Mouse (Mus musculus) small intestine, adult 2 months (tissue): ENCODE measurements around the gene Serpinc1.

Experiments used
- CTCF ChIP-seq: fragments of 200-500 bp; IDR thresholded peaks from 2 replicates; pipeline ENCODE4 v1.5.1; 2012; ENCODE audit warnings: low read depth, mild to moderate bottlenecking, control low read depth, inconsistent platforms, low read length, moderate library complexity, mixed read lengths; ENCODE audit not compliant: insufficient replicate concordance, insufficient read length; ENCODE audit errors: extremely low read depth
- POLR2A ChIP-seq: fragments of 200-500 bp; IDR thresholded peaks from 2 replicates; pipeline ENCODE4 v1.6.1; 2012; ENCODE audit warnings: low read depth, mild to moderate bottlenecking, control low read depth, inconsistent platforms, low read length, moderate library complexity

GRCm38 (mm10) chr1:161025410-161026210 is 47.2 kb downstream of the Serpinc1 start:
- TF ChIP-seq CTCF (no peak), POLR2A (no peak)
